Mouse (Mus musculus): ENCODE data around the gene Mcm7.

DNA sequence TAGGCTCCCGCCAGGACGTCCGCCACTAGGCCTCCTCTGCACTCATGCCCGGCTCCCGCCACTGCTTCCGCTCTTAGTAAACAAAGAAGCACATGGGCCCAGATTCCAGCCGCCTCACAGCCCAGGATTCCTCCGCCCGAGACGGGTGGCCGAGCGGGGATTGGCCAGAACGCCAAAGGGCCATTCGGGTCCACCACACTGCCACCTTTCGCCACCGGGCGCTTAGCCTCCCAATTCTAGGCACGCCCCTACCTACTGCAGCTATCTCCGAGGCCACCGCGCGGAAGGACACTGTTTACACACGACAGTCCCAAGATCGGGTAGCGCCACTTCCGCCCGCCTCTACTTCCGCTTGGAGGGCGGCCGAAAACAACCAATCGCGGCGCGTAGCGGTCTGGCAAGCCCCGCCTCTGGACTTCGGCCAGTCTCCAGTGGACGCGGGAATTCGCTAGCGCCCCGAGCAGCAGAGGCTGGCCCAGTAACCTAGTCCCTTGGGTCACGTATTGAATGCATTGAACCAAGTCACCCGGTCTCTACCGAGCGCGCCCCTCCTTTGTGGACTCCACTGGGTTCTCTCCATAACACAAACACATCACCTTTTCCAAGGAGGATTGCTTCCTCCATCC, 1.2 kb downstream of the Mcm7 start:
- TF ChIP-seq CTCF (IDR thresholded peaks at IDR 0.05; ENCODE audit: low read depth) (peak; percentile 46), EP300 (IDR thresholded peaks at IDR 0.05; ENCODE audit: low read depth) (peak; percentile 74)

All from liver, postnatal 0 days (tissue).